Mouse (Mus musculus) ovary, postnatal 36 days (tissue): Measurements from ENCODE around the gene Adora3.
A peak's percentile ranks its signal among the peaks of the same experiment; 100 is the strongest.

Source experiments
- DNase-seq: peaks from one replicate; pipeline ENCODE4 v3.0.0; 2022; ENCODE audit warnings: low spot score, mixed read lengths

Gene Adora3

DNA sequence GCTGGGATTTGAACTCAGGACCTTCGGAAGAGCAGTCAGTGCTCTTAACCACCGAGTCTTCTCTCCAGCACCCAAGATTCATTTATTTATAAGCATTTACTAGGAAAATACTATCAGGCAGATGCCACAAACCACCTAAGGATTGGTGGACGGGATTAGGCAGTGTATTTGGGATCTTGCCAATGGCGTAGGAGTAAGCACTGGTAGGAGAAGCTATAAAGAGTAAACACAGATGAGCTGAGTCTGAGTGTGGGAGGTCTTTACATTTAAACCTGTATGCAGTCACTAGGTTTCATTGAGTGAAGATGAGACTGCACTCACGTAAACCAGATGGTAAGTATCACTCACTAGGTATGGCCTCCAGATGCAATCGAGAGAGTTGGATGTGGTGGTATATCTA lies 63.3 kb downstream of the Adora3 start:
- DNase-seq, result no peak

GRCm38 (mm10) chr3:105935033-105935432 lies 64.4 kb downstream of the Adora3 start:
- DNase-seq, result peak; percentile 31

- no peak for DNase-seq
Observed at GRCm38 (mm10) chr3:105936111-105936510, 65.5 kb downstream of the Adora3 start.

DNA sequence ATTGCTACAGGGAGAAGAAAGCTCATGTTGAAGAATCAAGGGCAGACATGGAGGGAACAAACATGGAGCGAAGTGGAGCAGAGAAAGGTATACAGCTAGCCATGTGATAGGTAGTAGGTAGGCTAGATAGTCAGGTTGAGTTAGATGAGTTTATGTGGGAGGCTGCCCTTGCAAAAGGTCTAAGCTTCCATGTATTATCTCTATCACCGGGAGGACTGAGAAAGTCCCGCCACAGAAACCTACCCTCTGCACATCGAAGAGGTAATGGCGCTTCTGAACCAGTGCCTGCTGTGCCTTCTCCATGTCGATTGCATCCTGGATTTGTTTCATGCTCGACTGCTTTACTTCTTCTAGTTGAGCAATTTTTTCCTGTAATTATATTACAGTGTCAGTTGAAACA lies 80.7 kb downstream of the Adora3 start:
- no peak for DNase-seq

- no peak for DNase-seq
Observed at GRCm38 (mm10) chr3:105957235-105957634, 86.6 kb downstream of the Adora3 start.

DNA sequence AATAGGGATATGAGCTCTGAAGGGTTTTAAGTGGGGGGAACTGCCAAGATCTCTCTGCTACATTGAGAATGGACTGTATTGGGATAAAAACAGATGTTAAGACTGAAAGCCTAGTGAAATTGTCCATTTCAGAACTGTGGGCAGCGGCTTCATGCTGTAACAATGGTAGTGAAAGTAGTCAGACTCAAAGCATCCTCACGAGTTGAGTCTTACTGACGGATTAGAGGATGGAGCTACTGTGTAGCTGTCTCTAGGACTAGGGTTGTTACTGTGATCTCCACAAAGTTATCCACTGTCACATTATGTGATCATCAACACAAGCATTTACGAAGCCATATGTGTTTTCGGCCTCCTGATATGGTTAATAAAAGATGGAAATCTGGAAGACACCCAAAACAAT lies 87.5 kb downstream of the Adora3 start:
- no peak for DNase-seq
